Mouse (Mus musculus) heart, postnatal 0 days (tissue): Measurements from ENCODE around the gene Ano2. TPM values are rescaled to one million over a fixed set of nuclear protein-coding genes. Genes with fewer than 3 reads are reported as not detected.

Experiments used
- ATAC-seq: fragments of 200-750 bp; cut with Nextera tagmentation; 2 replicates; pipeline ENCODE4 v1.8.0; 2017; ENCODE audit warnings: low read depth, moderate number of reproducible peaks, moderate library complexity; ENCODE audit not compliant: insufficient read depth
- DNase-seq: peaks from one replicate; pipeline ENCODE4 v3.0.0-alpha.2; 2016; ENCODE audit warnings: low spot score
- H3K27ac ChIP-seq: fragments of 300-500 bp; sonication (generic); 2 replicates; pipeline ENCODE4 v1.5.1; 2014; ENCODE audit warnings: low read depth, mild to moderate bottlenecking
- H3K27me3 ChIP-seq: fragments of 300-500 bp; sonication (generic); 2 replicates; pipeline ENCODE4 v1.6.1; 2014; ENCODE audit warnings: low read length, mixed read lengths; ENCODE audit not compliant: control insufficient read depth, insufficient read depth
- H3K36me3 ChIP-seq: fragments of 300-500 bp; sonication (generic); replicated peaks from 2 replicates; pipeline ENCODE4 v1.6.1; 2014; ENCODE audit warnings: low read length, mixed read lengths; ENCODE audit not compliant: control insufficient read depth, insufficient read depth
- H3K4me1 ChIP-seq: fragments of 300-500 bp; sonication (generic); 2 replicates; pipeline ENCODE4 v1.6.1; 2014; ENCODE audit warnings: antibody characterized with exemption; ENCODE audit not compliant: control insufficient read depth, insufficient read depth
- H3K4me2 ChIP-seq: fragments of 300-500 bp; sonication (generic); 2 replicates; pipeline ENCODE4 v1.6.1; 2014; ENCODE audit warnings: low read depth, mild to moderate bottlenecking, low read length, moderate library complexity
- H3K4me3 ChIP-seq: fragments of 300-500 bp; sonication (generic); 2 replicates; pipeline ENCODE4 v1.5.1; 2014; ENCODE audit warnings: low read depth, low read length
- H3K9ac ChIP-seq: fragments of 300-500 bp; sonication (generic); replicated peaks from 2 replicates; pipeline ENCODE4 v1.6.1; 2014; ENCODE audit warnings: low read depth, low read length, mixed read lengths
- H3K9me3 ChIP-seq: fragments of 300-500 bp; sonication (generic); replicated peaks from 2 replicates; pipeline ENCODE4 v1.6.1; 2016; ENCODE audit warnings: low read length; ENCODE audit not compliant: control insufficient read depth
- CTCF ChIP-seq: IDR thresholded peaks from 2 replicates; pipeline ENCODE4 v1.5.1; 2016; ENCODE audit warnings: antibody characterized with exemption, control low read depth, low read depth
- EP300 ChIP-seq: IDR thresholded peaks from 2 replicates; pipeline ENCODE4 v1.6.1; 2016; ENCODE audit warnings: antibody characterized with exemption, low read depth
- WGBS: fragments of 180-500 bp; shearing (Covaris S2); extraction: QIAGEN DNeasy Blood & Tissue Kit; methylation state at CpG from one replicate; pipeline ENCODE4 v1.1.7; 2014; 5-methylcytosine and 5-hydroxymethylcytosine counted together
- polyA plus RNA-seq: library from polyadenylated mRNA; unstranded; fragments of >200 nt; fragmentation: Nextera tagmentation; extraction: Ambion mirVana; gene quantifications from 2 replicates; pipeline ENCODE4 v1.2.1, GENCODE M21; 2015
- total RNA-seq: library from RNA; depleted of rRNA; stranded (reverse); fragments of >200 nt; gene quantifications from 2 replicates; pipeline ENCODE4 v1.2.3, GENCODE M21; 2014; ENCODE audit warnings: low replicate concordance; rRNA removed

Gene Ano2
- total and polyA plus RNA-seq, 2 experiments from 2014 or later, result 2.7 TPM; not detected in 1

GRCm38 (mm10) chr6:126088489-126089265 is 398.5 kb downstream of the Ano2 start:
- Histone ChIP-seq H3K4me1 (no peaks in the 10 kb centered on the region), H3K4me3 (no peak overlapping the region), H3K9ac (no peak overlapping the region), H3K27me3 (no peaks in the 10 kb centered on the region), H3K4me2 (no peak overlapping the region), H3K36me3 (no peaks in the 10 kb centered on the region), H3K9me3 (no peaks in the 10 kb centered on the region), H3K27ac (no peak overlapping the region)
- 90% methylated on average over 12 of the region's 12 CpGs for WGBS
- no peak for ATAC-seq
- TF ChIP-seq CTCF (no peak), EP300 (no peak)
- no peak for DNase-seq

Other genes starting within 250 kb of the Ano2 start
- gene Cd9, start 195.6 kb upstream of the Ano2 start, total RNA-seq, result 51.9 and 72.4 TPM in 2 replicates
- gene Cd9, start 195.6 kb upstream of the Ano2 start, polyA plus RNA-seq, result 99.3 and 99.4 TPM in 2 replicates
- gene Vwf, start 143.6 kb upstream of the Ano2 start, total RNA-seq, result 70.5 and 99.9 TPM in 2 replicates
- 21.9 and 25.3 TPM in 2 replicates for gene Vwf, start 143.6 kb upstream of the Ano2 start, polyA plus RNA-seq